Mouse (Mus musculus): ENCODE data around the gene Otop2.
A peak's percentile ranks its signal among the peaks of the same experiment; 100 is the strongest.

Otop2 gene

DNA sequence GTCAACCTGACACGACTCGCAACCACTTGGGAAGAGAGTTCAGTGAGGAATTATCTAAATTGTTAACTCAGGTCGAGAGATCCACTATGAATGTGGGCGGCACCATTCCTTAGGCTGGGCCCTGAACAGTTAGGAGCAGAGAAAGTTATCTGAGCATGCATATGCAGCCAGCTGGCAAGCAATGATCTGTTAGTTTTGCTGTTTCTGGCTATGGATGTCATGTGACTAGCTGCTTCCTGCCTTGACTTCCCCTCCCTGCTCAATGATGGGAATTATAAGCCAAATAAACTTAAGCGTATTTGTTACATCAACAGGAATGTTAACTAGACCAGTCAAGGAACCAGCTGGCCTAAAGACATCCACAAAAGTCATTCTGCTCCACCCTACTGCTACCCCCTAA lies 46.4 kb downstream of the Otop2 start:
- no peak for DNase-seq

DNA sequence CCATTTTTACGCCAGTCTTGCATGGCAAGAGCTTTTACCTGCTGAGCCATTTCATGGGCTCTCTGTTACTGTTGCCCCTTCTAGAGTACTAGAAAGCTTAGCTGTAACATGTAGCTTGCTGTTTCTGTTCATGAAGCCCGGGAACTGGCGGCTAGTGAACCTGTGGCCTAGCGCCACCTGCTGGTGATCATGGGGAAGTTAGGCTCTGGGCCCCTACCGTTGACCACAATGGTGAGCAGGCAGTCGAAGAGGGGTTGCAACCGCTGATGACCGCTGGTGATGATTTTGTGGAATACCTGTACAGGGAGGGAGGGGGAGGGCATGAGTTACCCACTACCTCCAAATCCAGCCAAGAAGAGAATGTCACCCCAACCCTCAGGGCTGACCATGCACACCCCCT lies 47.2 kb downstream of the Otop2 start:
- peak; percentile 49 to 60 for DNase-seq

DNA sequence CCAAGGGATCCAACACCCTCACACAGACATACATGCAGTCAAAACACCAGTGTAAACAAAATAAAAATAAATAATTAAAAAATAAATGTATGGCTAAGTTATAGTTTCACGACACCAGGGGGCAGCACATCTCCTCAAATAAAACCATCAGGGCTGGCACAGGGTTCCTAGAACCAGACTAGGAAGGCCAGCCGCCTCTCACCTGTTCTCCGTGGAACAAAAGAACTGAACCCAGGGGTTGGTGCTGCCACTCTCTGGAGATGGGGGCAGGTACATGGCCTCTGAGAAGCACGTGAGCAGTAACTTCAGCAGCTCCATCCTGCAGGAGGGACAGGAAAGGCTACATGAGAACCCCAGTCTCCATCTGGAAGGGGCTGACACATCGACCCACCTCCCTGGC lies 51.5 kb downstream of the Otop2 start:
- peak; percentile 65 to 77 for DNase-seq

DNA sequence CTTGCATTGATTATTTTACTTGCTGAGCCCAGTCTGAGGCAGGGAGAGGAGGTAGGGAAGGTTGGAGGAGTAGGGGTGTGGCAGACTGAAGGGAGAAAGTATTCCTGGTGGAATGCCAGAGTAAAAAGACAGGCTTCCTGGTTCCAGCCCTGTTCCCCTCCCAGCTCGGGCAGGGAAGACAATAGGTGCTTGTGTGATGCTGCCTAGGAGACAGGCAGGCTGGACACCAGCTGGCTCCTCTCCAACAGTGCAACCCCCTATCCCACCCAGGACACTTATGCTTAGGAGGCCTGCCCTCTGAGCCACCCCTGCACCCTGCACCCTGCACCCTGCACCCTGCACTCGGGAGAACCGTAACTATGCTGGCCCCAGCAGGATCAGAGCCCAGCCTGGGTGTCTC lies 52.3 kb downstream of the Otop2 start:
- peak; percentile 34 to 46 for DNase-seq

DNA sequence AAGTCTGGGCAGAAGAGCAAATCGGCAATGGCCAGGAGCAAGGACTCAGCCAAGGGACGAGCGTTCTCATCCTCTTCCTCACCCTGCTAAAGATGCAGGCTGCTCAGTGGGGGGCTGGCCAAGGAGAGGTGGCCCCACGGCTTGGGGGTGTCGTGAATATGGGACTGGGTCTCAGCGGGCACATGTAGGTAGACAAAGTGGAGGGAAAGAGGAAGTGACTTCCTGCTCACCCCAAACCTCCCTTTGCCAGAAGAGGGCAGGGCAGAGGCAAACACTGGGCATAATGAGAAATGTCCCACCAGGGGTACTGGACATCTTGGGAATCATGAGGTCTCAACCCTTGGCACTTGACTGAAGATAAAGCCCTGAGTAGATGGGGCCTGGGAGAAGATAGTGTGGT lies 52.8 kb downstream of the Otop2 start:
- DNase-seq: no peak

DNA sequence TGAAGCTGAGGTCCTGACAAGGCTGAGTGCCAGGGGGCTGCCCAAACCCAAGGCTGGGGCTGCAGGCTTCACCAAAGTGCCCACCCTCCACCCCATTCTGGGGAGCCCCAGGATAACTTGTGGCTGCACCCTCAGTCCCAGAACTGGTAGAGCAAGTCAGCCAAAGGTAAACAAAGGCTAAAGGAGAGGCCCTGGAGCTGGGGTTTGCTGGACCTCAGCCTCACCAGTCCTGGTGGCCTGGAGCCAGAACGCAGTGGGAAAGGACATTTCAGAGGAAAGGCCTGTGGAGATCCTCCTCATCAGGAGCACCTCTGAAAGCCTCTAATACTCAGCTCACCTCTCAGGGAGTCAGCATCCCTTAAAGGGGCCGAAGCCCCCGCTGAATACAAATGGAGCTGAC lies 57.2 kb downstream of the Otop2 start:
- DNase-seq: peak; percentile 61 to 69

DNA sequence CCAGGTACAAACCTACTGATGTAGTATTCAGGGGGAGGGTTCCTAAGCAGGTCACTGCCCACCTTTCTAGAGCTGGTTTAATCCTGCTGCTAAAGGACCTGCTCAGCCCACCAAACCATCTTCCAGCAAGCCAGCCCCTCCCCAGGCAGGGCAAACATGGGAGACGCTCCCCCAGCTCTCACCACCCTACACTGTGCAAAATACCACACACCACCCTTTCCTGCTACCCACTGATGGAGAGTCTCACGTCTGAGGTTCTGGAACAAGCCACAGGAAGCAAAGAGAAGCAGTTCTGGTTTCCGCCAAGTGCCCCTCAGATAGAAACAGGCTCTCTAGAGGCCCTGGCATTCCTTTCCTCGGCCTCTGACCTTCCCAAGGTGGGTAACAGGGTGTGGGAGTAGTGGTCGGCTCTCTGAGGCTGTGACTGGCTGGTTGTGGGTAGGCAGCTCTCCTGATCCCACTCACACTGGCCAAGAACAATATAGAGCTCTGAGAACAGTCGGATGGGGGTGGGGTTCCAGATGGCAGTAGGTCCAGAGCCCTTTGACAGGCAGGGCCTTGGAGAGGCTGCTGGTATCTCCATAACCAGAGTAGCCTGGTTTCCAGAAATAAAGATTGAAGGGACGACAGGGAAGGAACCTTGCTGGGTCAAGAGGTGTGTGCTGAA lies 59.2 kb downstream of the Otop2 start:
- DNase-seq: no peak

DNA sequence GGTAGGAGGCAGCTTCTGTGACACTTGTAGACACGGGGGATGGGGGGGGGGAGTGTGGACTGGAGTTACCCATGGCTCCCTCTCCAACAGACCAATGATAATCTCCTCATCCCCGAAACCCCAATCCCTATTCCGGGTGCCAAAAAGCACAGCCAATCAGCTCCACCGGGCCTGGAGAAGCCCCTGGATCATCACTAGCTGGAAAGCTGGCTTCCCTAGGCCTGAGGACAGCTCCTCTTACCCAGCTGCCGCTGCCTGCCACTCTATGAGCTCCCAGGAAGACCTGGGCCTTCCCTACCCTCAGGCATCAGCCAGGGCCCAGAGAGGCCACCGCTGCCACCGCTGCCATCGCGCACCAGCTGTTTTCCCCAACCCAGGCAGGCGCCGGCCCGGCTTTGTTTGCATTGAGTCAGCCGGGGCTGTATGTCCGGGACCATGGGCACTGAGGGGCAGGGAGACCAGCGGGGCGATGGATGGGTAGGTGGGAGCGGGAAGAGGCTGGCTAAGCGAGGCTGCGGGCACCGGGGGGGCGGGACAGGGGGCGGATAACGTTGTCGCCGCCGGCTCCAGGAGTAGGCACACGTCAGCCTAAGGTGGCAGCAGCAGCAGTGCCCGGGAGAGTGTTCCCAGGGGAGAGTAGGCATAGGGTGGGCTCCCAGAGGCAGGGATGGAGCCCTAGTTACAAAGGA lies 59.9 kb downstream of the Otop2 start:
- DNase-seq: no peak

DNA sequence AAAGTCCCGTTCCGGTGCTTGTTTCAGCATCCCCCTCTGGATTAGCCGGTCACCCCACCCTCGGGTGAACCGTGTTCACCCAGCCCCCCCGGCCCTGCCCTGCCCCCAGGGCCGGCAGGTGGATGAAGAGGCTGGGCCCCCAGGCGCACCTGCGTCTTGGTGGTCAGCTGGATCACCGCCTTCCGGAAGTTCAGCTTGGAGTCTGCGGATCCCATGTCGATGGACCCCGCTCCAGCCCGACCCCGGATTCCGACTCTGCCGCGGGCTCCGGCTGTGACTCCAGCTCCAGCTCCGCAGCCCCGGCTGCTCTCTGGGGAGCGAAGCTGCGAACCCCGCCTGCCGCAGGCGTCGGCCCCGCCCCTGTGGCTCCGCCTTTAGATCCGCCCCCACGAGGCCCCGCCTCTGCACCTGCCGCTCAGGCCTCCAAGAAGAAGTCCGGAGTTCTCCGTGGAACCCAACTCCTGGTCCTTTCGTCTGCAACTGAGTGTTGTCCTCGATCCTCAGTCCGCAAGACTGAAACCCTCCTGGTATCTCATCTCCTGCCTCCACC lies 60.5 kb downstream of the Otop2 start, which contains the start of gene Hid1:
Hid1 (minus strand) TSS at position 362 of the 550 bp plus-strand sequence.
- peak; percentile 90 for DNase-seq

DNA sequence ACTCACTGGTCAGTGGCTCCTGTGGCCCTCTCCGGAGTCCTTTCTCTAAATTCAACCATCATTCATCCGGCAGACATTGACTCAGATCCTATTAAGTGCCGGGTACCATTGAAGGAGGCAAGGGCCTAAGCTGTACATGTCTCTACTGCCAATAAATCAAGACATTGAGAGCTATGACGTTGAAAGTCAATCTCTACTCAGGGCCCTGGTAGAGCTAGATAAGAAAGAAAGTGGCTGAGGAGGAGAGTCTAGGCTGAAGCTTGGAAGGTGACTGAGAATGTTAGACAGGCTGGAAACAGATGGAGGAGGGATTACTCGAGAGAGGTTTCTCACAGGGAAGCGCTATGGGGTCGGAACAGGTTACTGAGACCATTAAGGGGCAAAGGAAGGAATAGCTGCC lies 63.4 kb downstream of the Otop2 start:
- DNase-seq: no peak

DNA sequence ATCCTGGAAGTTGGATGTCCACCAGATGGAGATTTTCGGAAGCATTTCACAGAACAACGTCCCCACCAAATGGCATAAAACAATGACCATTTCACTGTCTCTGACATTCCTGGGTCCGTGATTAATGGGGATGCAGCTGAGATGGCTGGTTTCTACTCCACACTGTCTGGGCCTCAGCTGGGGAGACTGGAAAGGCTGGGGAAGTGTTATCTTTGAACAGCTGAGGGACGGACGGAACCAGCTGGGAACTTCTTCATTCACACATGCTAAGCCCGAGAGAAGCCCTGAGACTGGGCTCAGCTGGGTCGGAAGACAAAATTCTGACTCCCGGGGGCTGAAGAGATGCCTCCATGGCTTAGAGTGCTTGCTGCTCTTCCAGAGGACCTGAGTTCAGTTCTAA lies 64.4 kb downstream of the Otop2 start:
- DNase-seq: no peak

DNA sequence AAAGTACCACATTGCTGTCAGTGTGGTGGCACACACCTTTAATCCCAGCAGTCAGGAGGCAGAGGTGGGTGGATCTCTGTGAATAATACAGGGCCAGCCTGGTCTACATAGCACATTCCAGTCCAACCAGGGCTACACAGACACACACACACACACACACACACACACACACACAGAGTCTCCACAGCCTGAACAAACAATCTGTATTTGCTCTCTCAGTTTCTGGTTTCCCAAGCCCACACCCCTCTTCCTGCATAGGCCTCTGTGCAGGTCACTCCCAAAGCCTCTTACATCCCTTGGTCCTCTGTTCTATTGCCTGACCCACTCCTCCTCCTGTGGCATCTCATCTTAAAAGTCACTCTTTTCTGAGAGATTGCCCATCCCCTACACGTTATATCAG lies 65.1 kb downstream of the Otop2 start:
- DNase-seq: no peak

DNA sequence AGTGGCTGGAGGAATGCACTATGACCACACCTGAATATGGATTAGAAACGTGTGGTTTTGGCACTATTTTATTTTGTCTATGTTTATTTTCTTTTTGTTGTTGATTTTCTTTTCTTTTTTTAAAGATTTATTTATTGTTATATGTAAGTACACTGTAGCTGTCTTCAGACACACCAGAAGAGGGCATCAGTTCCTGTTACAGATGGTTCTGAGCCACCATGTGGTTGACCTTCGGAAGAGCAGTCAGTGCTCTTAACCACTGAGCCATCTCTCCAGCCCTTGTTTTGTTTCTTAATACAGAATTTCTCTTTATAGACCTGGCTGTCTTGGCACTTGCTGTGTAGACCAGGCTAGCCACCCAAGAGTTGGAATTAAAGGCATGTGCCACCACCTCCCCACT lies 65.8 kb downstream of the Otop2 start:
- DNase-seq: no peak

DNA sequence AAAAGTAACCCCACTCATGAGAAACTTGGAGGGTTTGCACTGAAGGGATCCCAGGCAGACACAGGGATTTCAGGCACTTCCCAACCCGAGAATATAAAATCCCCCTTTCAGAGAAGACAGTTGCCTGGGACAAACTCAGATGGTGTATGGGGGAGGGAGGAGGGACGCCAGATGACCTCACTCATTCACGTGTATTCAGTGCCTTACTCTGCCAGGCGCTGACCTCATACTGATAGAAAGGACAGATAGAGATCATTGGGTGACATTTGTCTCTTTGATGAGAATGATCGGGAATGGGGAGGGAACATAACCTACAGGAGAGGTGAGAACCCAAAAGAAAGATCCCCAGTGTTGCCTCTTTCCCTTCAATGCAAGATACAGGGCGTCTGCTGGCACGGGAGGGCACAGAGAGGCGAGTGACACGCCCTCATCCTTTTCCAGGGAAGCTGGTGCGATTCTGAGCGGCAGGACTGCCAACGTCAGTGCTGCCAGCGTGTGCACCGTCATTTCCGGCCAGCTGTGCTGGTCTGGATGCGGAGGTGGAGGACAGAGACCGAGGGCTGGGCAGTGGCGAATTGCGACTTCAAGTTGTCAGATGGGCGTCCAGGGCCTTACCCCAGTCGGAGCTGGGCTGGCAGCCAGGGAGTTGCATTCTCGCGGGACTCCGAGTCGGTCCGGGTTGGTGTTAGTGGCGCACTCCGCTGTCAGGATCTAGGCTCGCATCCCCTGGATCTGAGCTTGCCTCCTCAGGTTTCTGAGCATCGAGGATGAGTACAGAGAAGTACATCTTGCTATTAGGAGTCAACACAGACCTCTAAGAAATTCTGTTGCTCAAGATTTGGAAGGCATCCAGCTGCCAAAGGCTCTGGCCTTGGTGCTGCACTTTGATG lies 67.1 kb downstream of the Otop2 start:
- DNase-seq: peak; percentile 69 to 80

DNA sequence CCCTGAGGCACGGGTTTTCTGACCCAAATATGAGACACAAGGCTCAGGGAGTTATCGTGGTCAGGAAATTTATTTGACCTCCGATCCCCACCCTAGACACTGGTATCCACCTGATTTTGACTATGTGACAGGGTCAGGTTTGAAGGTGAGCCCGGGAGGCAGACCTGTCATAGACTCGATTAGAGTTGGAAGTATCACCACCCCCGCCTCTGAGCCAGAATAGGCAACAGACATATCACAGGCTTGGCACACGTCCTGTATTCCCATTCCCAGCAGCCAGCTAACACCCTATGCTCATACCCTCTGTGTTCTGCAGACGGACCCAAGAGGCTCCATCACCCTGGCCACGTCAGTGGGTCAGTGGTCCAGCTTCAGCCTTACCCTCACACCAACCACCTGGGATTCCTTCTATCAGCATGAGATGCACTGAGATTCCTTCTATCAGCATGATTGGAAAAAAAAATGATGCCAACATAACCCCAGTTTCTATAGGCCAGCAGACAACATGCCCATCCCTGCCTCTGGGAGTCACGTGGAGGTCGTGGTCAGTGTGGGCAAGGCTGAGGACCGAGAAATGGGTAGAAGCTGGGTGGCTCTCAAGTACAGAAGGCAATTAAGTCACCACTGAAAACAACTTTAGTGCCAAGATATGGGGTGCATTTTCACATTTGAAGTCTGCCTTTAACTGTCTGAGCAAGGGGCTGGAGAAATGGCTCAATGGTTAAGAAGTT lies 67.9 kb downstream of the Otop2 start:
- DNase-seq: no peak

DNA sequence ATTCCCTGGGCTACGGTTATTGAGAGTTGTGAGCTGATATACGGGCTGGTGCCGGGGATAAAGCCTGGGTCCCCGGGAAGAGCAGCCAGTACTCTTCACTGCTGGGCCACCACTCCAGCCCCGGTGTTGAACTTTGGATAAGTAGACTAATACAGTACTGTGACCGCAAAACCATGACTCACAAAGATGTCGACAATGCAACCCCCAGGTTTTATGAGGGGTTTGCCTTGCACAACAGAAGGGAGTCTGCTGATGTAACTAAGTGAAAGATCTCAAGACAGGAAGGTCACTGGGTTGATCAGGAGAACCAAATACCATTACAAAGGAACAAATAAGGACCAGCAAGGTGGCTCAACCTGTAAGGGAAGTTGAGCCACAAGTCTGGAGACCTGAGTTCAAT lies 69.8 kb downstream of the Otop2 start:
- DNase-seq: no peak

DNA sequence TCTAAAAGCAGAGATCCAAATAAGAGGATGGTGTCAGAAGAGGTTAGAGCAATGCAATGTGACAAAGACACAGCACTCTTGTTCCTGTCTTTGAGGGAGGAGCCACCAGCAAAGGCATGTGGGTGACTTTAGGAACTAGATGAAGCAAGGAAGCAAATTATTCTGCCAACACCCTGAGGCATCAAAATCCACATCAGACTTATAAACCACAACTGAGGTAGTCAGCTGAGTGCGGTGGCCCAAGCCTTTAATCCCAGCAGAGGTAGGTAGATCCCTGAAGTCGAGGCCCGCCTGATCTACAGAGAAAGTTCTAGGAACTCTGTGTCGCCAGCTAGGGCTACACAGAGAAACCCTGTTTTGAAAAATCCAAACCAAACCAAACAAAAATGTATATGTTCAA lies 70.3 kb downstream of the Otop2 start:
- DNase-seq: no peak

DNA sequence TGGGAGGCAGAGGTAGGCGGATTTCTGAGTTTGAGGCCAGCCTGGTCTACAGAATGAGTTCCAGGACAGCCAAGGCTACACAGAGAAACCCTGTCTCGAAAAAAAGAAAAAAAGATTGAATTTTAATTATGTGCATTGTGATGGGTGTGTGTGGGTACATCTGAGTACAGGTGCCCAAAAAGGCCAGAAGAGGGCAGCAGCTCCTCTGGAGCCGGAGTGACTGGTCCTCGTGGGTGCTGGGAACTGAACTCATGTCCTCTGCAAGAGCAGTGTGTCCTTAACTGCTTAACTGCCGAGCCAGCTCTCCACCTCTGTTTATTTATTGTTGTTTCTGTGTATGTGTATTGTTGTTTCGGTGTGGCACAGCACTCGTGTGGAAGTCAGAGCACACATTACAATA lies 70.9 kb downstream of the Otop2 start:
- no peak for DNase-seq

DNA sequence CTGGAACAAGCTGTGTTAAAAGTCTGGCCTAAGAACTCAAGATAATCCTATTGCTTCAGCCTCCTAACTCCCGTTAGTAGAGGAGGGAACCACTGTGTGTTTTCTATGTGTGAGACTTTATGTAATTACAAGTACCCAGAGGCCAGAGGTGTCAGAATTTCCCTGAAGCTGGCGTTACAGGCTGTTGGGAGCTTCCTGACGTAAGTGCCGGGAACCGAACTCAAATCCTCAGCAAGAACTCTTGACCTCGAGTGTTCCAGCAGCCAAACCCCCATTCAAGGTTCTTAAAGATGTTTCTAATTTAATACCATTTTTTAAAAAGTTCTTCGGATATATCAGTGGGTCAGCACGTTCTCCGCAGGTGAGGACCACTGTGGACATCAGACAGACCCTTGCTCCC lies 74.3 kb downstream of the Otop2 start:
- DNase-seq: no peak

All from lung, adult 18-20 months (tissue).